Mouse (Mus musculus) heart, postnatal 14 days (tissue): ENCODE results near the gene Dync1i1. TPM values are rescaled to one million over a fixed set of nuclear protein-coding genes. Genes with fewer than 3 reads are reported as not detected.

Source experiments
- DNase-seq, 2 experiments: peaks; one replicate each; pipeline ENCODE4 v3.0.0; 2021 to 2022
- intact Hi-C: fragments of 180-260 bp; cut with DNase I; formaldehyde crosslinking; loops from one replicate; pipeline ENCODE4 v1.15.1; 2025
- total RNA-seq, 2 experiments: library from RNA; stranded (reverse); gene quantifications; 2 replicates each; pipeline ENCODE4 v1.2.3; 2021

The Dync1i1 gene
- total RNA-seq, 2 experiments from 2014 or later, result 0.56 to 0.62 TPM

DNA sequence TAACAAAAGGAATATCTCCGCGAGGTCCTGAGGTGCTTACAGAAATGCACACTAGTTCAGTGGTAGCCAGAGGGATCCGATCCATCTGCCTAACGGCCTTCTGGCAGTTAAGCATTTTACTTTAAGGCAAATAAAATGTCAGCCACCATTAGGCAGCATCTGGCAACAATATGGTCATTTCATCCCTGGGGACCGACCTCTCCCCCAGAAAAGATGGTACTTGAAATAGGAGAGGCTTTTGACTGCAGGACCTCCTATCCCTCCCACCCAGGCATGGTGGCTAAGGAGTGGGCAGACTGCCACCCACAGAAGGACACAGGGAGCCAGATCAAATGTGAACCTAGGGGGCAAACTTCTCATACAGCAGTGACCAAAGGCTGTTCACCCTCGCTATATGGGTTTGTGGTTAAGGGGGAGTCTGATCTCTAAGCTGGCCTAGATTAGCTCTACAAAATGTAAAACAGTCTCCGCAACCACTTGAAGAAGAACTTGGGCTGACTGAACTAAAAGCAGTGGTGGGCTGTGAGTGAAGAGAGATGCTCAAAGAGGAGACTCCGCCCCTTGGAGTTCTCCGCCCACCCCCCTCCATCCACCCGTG lies 231.0 kb downstream of the Dync1i1 start:
- DNase-seq, result no peak
- intact Hi-C loops, result no loop called here

DNA sequence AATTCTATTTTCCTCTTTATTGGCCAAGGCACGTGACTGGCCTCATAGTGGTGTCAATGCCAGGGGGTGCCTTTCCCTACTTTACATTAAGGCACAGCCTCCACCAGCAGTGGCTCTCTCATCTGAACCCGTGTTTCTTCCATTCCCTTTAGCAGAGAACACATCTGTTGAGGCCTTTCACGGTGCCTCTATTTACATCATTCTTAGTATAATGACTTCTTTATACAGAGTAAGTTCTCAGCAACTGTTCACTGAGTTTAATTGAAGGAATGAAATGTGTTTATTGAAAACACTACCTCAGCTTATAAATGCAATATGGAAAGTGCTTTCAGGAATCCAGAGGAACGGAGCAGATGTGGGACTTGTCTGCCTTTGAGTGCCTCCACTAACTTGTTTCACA lies 235.3 kb downstream of the Dync1i1 start:
- no peak for DNase-seq
- intact Hi-C loops, result no loop called here

DNA sequence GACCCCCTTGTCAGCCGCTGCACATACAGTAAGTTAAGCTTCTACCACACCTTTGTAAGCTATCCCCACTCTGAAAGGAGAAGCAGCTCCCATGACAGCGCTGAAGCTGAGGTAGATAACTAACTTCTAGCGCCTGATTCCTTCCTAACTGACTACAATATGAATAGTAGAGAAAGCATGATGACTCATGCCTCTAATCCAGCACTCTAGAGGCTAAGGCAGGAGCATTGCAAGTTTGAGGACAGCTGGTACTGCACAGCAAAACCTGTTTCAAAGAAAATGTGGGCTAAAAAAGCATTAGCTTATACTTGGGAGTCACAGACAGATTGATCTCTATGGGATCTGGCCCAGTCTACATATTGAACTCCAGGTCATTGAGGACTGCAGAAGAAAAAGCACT lies 236.5 kb downstream of the Dync1i1 start:
- intact Hi-C loops, result no loop called here
- DNase-seq, result no peak

DNA sequence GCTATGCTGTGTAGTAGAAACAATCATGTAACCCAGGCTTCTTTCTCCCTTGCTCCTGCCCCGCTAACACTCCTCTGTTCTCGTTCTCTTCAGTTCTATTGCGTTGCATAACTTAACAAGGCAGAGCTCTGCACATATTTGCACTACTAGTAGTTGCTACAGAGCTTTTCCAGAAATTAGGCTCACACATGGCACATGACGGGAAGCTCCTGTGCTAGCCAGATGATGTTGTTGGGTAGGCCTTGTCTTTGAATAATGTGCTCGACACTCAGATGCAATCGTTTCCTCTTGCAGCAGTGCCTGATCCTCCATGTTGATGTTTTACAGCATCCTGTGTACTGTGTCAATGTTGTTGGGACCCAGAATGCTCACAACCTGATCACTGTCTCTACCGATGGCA lies 240.9 kb downstream of the Dync1i1 start:
- no peak for DNase-seq
- intact Hi-C loops, result no loop called here

DNA sequence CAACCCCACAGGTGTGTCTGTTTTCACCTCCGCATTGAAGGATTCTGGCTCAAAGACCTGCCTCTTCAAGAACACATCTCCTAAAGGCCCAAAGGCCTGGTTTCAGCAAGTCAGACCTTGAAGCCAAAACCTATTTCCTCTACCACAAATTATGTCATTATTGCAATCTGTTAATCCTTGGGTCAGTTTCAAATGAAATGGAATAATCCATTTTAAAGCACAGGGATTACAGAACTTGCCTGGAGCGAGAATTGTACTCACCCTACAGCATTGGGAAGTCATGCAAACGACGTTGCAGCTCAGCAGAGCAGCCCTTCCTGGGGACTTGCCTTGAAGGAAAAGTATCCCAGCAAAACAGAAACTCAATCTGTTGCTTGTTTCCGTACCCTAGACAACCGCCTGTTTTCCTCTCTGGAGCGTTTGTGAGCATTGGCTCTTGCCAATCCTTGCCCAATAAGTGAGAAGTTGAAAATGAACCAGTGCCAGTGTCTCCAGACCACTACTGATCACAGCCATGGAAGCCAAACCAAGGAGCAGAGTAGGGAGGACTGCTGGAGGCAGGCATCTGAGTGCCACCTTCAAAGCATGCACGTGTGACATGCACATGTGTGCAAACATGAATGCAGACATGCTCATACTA lies 241.5 kb downstream of the Dync1i1 start:
- intact Hi-C loops, result no loop called here

DNA sequence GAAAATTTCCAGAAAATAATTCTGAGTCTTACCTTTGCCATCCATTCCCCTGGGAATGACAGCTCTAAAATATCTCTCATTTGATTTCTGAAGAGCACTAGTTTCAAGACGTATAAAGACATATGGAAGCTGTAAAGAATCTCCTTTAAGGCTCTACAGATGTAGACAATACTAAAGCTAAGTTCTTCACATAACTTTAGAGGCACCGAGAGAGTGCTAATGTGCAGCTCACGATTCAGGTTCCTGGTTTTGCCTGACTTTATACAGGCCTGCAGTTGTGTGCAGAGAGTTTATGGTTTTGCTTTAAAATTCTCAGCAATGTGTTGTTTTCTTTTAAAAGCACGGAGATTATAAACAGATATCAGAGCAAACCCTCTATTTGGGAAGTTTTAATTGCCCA lies 242.1 kb downstream of the Dync1i1 start:
- intact Hi-C loops, result no loop called here
- no peak for DNase-seq

More for the DNA sequence above, 241.5 kb downstream of the Dync1i1 start:
- no peak for DNase-seq

DNA sequence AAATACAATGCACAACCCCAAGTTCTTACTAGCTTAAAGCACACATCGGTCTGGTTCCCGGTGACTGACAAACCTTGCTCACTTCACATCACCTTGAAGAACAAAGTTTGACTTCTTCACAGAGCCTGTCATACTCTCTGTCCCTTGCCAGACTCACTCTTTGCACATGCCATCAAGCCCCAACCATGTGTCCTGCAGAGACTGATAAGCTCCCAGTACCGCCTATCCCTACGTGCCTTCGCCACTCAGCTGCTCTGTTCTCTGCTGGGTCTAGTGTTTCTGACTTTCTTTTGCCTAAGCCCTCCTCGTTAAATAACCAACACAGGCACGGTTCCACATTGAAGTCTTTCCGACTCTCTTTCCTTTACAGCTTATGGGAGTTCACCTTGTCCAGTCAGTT lies 244.2 kb downstream of the Dync1i1 start:
- no peak for DNase-seq
- intact Hi-C loops, result no loop called here

DNA sequence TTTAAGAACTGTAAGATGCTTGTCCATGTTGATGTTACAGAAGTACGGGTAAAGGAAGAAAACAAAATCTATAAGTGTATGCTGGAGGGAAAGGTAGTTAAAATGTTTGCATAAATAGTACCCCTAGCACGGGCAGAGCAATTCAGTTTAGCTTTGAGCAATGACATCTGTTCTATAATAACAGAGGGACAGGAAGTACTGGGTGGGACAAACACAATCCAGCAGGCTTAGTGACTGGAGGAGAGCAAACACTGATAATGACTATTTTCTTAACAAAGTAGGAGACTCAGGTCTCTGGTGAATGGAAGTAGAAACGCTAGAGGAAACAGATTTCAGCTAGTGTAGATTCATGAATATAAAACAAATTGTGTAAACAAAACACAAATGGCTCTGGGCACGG lies 250.8 kb downstream of the Dync1i1 start:
- no peak for DNase-seq
- intact Hi-C loops, result no loop called here

DNA sequence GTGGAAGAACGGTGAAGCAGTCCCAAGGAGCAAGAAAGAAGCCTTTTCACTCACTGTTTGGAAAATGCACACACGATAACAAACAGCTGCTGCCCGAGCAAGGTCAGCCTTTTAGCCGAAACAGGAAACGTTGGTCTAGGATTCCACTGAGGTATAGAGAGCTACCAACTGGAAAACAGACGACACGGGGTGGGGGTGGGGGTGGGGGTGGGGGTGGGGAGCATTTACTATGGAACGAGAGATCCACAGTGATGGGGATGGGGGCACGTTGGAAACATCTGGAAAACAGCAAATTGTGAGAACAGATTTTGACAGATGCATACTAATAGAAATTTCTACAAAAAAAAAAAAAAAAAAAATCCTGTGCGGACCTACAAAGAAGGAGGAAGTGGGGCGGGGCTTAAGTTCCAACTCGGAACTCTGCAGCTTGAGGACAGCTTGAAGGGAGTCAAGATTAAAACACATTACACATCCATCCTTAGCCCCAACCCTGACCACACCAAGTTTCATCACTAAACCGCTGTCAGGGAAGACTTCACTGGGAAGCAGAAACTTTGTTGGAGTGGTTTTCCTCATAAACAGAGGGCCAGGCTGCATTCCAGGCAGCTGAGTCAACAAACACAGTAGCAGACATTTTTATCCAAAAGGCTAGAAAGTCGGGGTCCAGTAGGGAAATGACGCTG lies 251.9 kb downstream of the Dync1i1 start:
- DNase-seq, result peak; percentile 29 to 37

DNA sequence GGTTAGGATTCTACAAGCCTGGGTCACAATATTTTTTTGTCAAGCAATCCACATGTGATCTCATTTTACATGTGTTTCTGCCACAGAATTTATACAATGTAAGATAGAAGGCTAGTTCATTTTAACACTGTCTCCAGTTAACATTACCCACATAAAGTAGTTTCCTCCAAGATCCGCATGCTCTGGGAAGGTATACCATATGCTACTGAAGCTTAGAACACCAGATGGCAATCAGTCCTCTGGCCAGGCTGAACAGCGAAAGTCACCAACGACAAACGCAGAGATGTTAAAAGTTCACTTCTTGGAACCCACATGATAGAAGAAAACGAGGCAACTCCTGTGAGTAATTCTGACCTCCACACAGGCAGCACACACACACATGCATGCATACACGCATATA lies 265.8 kb downstream of the Dync1i1 start:
- DNase-seq, result no peak
- intact Hi-C loops, result no loop called here

More for the DNA sequence above, 251.9 kb downstream of the Dync1i1 start:
- intact Hi-C loops, result no loop called here

DNA sequence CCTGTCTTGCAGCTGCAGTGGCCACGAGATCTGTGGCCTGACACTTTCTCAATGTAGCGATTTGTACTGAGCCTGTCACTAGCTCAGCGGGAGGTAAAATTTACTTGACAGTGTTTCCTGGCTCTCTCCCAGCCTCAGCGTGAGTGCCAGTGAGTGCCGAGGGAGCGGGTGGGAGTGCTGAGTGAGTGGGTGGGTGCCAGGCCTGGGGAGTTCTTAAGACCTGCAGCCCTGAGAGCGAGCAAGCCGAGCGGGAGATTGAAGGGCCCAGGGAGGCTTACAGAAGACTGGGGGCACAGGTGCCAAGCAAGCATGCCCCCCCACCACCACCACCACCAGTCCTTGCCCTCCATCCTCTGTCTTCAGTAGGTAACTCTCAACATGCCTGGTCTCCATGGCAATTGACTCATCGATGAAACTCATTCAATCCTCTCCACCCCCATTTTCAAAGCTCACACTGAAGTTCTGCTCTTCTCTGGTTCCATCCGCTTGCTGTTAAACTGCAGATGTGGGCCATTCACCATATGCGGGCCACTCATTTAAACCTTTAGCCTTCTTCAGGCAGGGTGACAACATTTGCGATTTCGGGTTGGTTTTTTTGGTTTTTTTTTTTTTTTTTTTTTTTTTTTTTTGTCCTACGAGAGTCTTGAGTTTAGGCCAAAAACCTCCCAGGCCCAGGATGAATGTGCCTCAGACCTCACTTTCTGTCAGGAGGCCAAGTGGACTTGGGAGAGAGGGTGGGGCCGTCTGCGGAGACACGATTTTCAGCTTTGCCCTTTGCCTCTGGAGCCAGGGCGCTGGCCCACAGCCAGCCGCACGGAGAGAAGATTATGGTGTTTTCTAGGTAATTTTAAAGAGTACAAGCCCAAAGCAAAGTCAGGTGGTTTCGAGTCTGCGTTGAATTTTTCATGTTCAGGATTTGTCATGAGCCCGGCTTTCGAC lies 266.6 kb downstream of the Dync1i1 start:
- DNase-seq, result peak; percentile 32 to 52
- intact Hi-C loops, result no loop called here

DNA sequence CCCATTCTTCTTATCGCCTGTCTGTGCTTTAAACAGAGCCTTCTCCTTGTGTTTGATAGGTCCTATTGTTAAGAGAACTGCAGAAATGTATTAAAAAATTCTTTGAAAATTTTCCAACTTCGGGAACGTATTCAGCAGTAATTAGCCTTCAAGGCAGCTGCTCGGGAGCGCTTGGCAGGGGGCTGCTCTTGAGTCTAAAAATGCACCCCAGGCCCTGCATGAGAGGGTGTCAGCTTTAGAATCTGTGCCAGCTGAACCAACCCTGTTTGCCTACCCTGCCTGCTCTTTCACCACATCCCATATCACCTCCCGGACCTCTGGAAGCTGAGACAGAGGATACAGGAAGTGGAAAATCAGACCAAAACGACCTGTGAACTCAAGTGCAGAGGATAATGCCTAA lies 267.6 kb downstream of the Dync1i1 start:
- DNase-seq, result no peak
- intact Hi-C loops, result no loop called here

DNA sequence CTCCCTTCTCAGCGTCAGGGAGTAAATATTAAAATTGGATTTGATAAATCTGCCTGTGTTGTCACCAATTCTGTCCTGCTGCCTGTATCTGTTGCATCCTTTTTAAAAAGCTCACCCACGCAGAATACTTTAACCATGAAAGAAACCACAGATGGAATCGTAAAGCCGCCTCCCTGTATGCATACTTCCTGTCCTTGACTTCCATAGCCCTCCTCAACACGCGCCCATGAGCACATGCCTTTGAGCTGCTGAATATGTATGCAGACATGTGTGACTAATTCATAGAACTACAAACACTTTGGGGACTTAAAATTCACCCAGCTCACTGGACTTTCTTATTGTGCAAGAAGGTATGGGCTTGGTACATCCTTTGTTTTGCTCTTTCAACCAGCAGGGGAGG lies 272.1 kb downstream of the Dync1i1 start:
- DNase-seq, result no peak
- intact Hi-C loops, result no loop called here

DNA sequence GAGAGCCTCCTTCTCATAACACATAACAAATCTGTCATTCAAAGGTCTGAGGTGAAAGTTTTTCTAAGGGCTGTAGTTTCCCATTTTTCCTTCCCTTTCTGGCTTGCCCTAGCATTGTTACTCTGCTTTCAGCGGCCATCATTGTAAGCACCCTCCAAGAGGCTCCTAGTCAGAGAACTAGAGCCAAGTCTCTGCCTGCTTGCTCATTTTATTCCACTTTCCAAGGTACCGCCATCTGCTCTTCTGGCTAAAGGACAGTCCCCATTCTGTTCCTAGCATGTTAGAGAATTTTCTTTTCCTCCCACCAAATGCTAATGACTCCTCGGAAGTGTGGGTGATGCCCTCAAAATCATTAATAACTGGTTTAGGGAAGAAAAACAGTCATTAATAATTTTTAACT lies 276.6 kb downstream of the Dync1i1 start:
- DNase-seq, result no peak
- intact Hi-C loops, result loop anchor here (10.0 kb wide), 1 partner anchor 357 kb away; no protein-coding TSS in a partner anchor

DNA sequence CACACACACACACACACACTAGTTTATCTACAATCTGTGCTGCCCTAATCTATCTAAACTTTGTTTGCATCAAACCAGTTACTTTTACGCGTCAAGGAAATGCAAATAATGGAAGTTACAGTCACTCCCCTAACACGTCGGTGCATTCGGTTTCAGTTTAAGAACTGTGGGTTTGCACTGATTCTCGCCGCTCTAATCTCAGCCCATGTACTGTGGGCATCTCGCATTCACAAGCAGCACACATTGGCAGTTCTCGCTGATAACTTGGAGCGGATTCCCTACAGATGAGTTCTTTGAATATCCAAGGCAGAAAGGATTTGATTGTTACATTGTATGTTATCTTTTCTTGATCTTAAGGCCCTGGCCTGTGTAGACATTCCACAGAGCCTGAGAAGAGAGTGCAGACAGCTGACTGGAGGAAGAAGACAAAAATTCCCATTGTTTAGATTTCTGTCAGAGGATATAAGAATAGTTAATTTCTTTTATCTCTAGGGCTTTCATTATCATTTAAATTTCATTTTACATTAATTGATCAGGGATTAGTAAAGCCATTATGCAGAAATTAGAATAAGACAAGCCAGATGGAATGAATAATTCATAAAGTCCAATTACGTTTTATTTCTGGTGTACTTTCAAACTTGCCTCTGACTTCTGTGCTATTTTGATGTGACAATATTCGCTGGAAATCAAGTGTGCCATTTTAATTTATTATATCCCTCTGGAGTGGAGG lies 279.5 kb downstream of the Dync1i1 start:
- DNase-seq, result no peak
- intact Hi-C loops, result loop anchor here (2.0 to 10.0 kb wide), 4 partner anchors 148 to 910 kb away; no protein-coding TSS in a partner anchor

DNA sequence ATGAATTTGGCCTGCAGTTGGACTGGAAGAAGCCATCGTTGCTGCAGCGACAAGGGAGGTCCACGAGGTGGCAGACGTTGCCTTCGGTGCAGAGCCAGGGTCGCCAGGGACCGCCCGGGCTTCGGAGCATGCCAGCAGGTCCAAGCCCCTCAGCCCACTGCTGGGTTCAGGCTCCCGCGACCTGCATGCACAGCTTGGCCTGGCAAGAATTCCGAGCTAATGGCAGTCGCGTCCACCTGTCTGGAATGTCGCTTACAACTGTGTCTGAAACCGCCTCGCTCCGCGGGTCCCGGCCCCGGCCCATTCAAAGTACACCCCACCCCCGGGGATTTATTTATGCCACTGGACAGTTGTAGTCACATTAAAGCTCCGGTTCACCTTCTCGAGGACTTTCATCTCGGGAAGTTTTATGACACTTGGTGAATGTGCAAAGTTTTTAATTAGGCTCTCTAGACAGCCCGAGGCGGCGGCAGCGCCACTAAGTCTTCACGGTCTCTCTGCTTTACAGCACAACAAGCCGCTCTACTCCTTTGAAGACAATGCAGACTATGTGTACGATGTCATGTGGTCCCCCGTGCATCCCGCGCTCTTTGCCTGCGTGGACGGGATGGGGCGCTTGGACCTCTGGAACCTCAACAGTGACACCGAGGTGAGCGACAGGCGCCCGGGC lies 280.5 kb downstream of the Dync1i1 start:
- intact Hi-C loops, result loop anchor here (2.0 to 10.0 kb wide), 4 partner anchors 149 to 909 kb away; no protein-coding TSS in a partner anchor
- DNase-seq, result peak; percentile 74 to 82

DNA sequence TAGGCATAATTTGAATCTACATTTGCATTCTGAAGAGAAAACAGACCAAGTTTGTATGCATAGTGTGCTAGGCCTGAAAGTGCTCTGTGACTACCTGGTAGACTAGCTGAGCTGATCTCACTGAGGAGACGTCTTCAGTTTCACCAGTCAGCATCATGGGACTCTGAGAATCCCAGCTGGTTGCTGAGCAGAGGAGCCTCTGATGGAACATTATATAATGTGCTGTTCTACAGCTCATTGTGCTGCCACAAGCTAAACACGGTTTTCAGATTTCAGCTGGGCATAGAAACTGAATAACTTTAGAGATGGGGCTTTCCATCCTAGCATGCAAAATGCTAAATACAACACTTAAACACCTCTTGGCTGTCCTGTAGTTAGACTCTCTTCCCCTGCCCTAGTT lies 285.9 kb downstream of the Dync1i1 start:
- intact Hi-C loops, result no loop called here
- DNase-seq, result no peak

DNA sequence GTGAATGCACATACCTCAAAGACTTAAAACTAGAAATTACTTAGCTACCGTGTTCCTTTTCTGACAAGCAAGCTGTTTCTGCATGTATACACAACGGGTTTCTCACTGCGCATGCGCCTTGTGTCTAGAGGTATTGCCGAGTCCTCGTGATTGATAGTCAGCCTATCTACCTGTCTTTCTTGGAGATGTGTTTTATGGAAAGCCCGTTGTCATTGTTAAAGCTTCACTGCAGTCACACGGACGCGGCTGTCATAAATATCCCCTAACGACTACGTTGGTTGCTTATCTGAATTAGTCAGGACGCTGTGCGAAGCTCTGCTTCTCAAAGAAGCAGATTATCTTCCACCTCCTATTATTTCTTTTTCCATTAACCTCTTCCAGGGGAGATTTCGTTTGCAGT lies 290.2 kb downstream of the Dync1i1 start:
- no peak for DNase-seq
- intact Hi-C loops, result no loop called here

DNA sequence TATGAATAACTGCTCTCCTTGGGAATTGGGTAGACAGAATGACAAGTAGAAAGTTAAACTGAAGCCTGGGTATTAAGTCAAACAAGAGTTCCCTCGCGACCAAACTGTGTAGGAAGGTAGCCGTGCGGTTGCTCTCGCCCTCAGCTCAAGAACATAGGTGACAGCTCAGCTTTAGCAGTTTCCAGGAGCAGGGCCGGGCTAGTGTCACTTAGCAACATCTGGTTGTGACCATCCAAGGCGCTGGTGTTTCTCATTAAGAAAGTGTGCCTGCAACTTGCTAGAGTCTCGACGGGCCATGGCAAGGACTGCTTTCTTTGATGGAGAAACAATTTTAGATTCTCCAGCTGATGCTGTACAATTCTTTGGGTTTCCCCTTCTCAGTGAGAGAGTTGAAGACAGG lies 291.5 kb downstream of the Dync1i1 start:
- intact Hi-C loops, result no loop called here
- no peak for DNase-seq

DNA sequence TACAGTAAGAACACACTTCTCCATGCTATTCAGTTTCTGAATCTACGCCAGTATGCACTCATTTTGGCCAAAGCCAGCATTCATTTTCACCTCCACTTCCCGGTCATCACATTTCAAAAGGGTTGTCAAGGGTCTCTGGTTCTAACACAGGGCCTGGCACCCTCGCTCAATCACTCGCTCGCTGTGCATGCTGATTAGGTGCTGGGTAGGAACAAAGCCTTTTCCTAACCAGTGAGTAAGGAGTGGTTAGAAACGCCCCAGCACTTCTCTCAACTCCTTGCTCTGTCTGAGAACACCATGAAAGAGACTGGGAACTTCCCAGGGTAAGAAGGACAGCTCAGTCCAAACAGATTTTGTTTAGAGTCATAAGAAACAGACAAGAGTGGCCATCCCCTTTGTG lies 298.5 kb downstream of the Dync1i1 start:
- intact Hi-C loops, result no loop called here
- DNase-seq, result no peak
